Mouse (Mus musculus) adrenal gland, adult (tissue): ENCODE measurements around the gene Plcd1.

Experiments used
- DNase-seq, 2 experiments: peaks; one replicate each; pipeline ENCODE4 v3.0.0; 2022 to 2023; ENCODE audit warnings: low spot score in 1 of 2; ENCODE audit not compliant: inconsistent age in 2 of 2

The Plcd1 gene

GRCm38 (mm10) chr9:119055336-119055735, 38.0 kb downstream of the Plcd1 start:
- DNase-seq: no peak

- DNase-seq: no peak
Measured at GRCm38 (mm10) chr9:119053964-119054576, 39.2 kb downstream of the Plcd1 start.

- DNase-seq: no peak
Measured at GRCm38 (mm10) chr9:119052154-119052944, 41.0 kb downstream of the Plcd1 start, which contains the start of gene Vill. Gene Vill (plus strand): TSS chr9:119052778.

GRCm38 (mm10) chr9:119051158-119051557, 42.1 kb downstream of the Plcd1 start:
- DNase-seq: peak in 1 of 2 experiments; percentile 52

GRCm38 (mm10) chr9:119048182-119048903, 45.0 kb downstream of the Plcd1 start:
- no peak for DNase-seq

GRCm38 (mm10) chr9:119040101-119040775, 53.1 kb downstream of the Plcd1 start:
- no peak for DNase-seq

- DNase-seq: no peak
Measured at GRCm38 (mm10) chr9:119038574-119038973, 54.7 kb downstream of the Plcd1 start.

- DNase-seq: peak in 1 of 2 experiments; percentile 55
Measured at GRCm38 (mm10) chr9:119037076-119037730, 56.1 kb downstream of the Plcd1 start.

GRCm38 (mm10) chr9:119035836-119036235, 57.5 kb downstream of the Plcd1 start:
- DNase-seq: peak; percentile 78 to 92

- no peak for DNase-seq
Measured at GRCm38 (mm10) chr9:119034676-119035665, 58.3 kb downstream of the Plcd1 start.

- DNase-seq: no peak
Measured at GRCm38 (mm10) chr9:119034069-119034468, 59.2 kb downstream of the Plcd1 start.

- no peak for DNase-seq
Measured at GRCm38 (mm10) chr9:119033111-119033921, 60.0 kb downstream of the Plcd1 start.

- peak in 1 of 2 experiments; percentile 38 for DNase-seq
Measured at GRCm38 (mm10) chr9:119032538-119032937, 60.8 kb downstream of the Plcd1 start.

- DNase-seq: peak in 1 of 2 experiments; percentile 68
Measured at GRCm38 (mm10) chr9:119031772-119032171, 61.5 kb downstream of the Plcd1 start.

GRCm38 (mm10) chr9:119031038-119031437, 62.3 kb downstream of the Plcd1 start:
- DNase-seq: no peak

GRCm38 (mm10) chr9:119029568-119029967, 63.7 kb downstream of the Plcd1 start:
- peak; percentile 83 to 93 for DNase-seq

GRCm38 (mm10) chr9:119028226-119029195, 64.8 kb downstream of the Plcd1 start:
- peak in 1 of 2 experiments; percentile 60 for DNase-seq
